Mouse (Mus musculus) layer of hippocampus, adult 9-10 months (tissue): ENCODE results near the gene Rgl1.

Experiments used
- DNase-seq: peaks from one replicate; pipeline ENCODE4 v3.0.0; 2022; ENCODE audit warnings: low spot score

Gene Rgl1

GRCm38 (mm10) chr1:152587431-152587830 lies 178.7 kb downstream of the Rgl1 start:
- no peak for DNase-seq

GRCm38 (mm10) chr1:152585385-152585984 lies 180.7 kb downstream of the Rgl1 start:
- no peak for DNase-seq

GRCm38 (mm10) chr1:152584933-152585332 lies 181.2 kb downstream of the Rgl1 start:
- DNase-seq, result no peak

GRCm38 (mm10) chr1:152581127-152581905 lies 184.8 kb downstream of the Rgl1 start:
- DNase-seq, result no peak

DNA sequence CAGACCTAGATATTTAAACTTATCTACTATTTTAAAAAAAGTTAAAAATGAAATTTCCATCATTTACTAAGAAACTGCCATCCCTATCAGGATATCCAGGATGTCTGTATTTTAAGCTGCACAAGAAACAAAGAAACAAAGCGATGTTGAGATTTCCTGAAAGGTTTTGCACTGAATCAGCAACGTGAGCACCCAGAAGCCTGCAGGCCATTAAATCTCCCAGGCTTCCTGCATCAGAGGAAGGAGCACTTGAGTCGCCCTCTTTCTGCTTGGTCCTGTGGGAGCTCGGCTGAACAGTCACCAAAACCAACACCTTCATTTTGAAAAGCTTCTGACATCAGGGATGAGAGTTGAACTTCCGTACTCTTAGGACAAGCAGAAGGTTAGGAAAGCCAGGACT lies 187.2 kb downstream of the Rgl1 start:
- no peak for DNase-seq

GRCm38 (mm10) chr1:152578108-152578721 lies 187.9 kb downstream of the Rgl1 start:
- no peak for DNase-seq

- DNase-seq, result no peak
Observed at GRCm38 (mm10) chr1:152576614-152577144, 189.5 kb downstream of the Rgl1 start.

- no peak for DNase-seq
Observed at GRCm38 (mm10) chr1:152575096-152575495, 191.1 kb downstream of the Rgl1 start.

DNA sequence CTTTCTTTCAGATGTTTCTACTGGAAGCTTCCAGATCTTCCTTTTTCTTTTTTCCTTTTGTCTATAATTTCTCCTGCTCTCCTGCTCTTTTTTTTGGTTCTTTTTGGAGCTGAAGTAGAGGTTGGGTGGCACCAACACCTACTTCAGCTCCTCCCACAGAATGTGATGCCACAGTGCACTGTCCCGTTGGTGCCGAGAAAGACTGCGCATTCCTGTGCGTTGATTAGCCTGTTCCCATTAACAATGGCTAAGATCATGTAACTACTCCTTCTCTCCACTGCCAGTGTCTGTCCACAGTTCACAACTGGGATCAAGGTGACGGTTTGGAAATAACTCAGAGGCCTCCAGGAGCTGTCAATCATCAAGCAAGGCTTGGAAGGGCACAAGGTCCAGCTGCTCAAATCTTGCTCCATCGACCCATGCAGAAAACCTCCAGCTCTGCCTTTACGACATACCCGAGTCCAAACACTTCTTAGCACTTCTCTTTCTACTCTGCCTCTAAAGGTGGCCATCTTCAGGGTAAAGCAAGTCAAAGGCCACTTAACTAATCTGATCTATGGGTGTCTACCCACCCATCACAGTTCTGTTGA lies 192.6 kb downstream of the Rgl1 start:
- no peak for DNase-seq

GRCm38 (mm10) chr1:152572755-152573469 lies 193.2 kb downstream of the Rgl1 start:
- DNase-seq, result no peak

DNA sequence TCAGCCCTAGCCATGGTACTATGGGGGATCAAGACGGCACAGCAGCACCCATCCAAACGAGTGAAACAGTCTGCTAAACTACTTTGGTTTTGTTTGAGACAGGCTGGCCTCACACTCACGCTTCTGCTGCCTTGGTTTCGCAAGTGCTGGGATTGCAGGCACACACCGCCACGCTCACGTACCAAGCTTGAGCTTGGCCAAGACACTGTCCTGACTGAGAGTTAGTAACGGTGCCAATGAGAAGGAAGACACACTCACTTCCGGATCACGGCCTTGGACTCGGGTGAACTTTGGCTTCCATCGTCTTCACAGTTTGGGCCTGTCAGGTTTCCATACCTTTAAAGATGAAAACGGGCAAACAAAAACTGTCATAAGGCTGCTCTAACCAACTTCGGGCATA lies 194.8 kb downstream of the Rgl1 start:
- DNase-seq, result no peak

DNA sequence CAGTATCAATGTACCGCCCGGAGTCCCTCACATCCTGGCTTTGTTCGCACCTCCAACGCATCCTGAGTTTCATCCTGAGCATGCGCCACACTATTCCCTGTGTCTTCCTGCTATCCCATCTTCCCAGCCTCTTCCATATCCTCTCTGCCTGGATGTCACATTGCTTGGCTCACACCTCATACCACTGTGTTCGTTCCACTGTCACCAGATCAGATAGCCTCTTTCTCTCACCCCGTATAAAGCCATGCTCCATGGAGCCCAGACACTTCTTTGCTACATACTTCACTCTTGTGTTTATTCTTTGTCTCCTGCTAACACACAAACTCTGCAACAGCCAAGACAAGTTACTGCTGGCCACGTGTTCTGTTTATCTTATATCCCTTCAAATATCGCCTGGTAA lies 195.5 kb downstream of the Rgl1 start:
- DNase-seq, result no peak

DNA sequence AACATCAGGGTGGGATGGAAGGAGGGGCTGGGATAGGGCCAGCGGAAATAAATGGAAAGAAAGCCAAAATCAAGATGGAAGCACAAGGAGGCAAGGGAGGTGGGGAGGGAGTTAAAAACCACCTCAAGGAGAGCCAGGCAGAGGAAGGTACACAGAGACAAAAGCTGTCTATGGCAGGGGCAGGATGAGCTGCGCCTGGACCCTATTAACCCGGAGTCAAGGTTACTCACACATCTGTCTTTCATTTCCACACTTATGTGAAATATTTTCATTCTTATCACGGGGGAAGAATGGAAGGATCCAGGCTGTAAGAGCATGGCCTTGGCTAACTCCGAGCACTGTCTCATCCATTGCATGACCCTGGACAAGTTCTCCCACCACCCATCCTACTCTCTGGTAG lies 202.9 kb downstream of the Rgl1 start:
- no peak for DNase-seq

- no peak for DNase-seq
Observed at GRCm38 (mm10) chr1:152562877-152563276, 203.3 kb downstream of the Rgl1 start.

- DNase-seq, result no peak
Observed at GRCm38 (mm10) chr1:152560477-152560876, 205.7 kb downstream of the Rgl1 start.

GRCm38 (mm10) chr1:152556576-152557281 lies 209.4 kb downstream of the Rgl1 start:
- DNase-seq, result no peak

DNA sequence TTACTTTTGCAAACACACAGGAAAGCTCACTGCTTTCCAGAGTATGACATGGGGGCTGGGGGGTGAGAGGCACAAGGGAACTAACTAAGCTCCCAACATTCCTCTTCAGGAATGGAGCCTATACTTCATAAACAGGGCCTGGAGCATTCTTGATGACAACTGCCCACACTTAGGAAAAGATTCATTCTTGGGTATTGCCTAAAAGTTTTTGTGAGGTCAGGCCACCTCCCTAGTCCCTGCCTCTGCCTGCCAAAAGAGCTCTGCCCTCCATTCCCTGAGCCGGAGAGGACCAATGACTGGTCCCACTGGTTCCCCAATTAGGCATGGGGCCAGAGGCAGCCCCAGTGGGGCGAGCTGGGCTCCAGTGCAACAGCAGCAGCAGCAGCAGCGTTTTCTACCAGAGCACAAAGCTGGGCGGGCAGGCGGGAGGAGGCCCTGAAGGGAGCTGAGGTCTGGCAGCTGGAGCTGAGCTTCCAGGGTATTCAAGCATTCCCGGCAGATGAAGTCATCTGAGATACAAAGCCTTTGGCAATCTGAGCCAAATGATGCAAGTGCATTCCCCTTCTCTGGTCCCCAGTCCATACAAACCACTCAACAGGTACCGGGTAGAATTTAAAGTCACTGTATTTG lies 210.1 kb downstream of the Rgl1 start:
- no peak for DNase-seq

DNA sequence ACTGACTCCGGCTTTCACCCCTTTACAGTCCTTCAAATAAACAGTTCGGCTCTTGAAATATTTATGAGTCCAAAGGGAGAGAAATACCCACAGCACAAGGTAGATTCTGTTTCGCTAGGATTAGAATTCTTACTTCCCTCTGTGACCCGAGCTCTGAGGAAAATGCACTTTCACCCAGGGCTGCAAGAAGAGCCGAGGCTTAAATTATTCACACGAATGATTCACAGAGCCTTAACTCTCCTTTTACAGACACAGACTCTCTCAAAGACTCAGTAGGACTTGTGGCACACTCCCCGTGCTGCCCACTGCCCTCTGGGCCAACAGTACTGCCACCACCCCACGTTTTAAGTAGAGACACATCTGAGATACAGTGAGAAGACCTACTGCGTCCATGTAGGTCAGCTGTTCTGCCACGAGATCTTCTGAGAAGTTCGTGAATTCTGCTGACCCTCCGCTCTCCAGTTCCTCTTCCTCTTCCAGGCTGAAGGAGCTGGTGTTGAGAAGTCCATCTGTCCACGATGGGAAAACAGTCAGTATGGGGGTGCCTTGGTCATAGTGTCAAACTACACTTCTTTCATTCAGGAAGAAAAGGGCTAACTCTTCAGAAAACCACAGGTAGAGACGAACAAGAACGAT lies 212.1 kb downstream of the Rgl1 start:
- DNase-seq, result no peak

DNA sequence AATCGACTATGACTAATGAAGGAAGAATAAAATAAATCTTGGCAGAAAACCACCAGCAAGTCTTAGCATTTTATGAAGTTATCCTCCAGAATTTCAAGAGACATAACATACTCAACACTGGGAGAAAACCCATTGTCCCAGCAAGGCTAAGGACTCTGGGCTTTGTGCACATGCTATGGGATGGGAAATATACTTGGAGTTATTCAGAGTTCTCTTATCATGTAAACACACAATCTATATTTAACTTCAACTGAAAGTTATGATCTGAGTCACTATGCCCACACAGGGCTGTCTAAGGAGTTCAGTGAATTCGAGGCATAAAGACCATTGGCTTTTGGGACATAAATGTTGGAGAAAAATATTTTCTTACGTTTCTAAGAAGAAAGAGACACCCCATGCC lies 215.2 kb downstream of the Rgl1 start:
- DNase-seq, result no peak

DNA sequence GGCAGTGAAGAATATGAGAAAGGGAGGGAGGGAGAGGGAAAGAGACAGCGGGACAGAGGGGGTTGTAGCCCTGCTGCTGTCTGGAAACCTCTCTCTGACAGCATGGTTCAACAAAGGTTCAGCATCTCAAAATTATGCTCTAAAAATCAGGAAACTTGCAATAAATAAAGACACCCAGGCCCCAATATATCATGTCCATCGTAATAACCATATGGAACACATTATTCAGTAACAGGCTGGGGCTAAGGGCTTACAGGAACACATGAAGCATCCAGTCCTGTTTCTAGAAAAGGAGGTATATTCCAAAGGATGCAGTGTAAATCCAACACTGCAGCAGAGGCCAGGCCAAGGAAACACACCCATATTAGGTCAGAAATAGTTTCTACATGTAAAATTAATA lies 215.6 kb downstream of the Rgl1 start:
- no peak for DNase-seq
